Mouse (Mus musculus) embryonic facial prominence, embryonic 13.5 days (tissue): Measurements from ENCODE around the gene Kremen1. TPM values are rescaled to one million over a fixed set of nuclear protein-coding genes. Genes with fewer than 3 reads are reported as not detected.

Experiments
- polyA plus RNA-seq: library from polyadenylated mRNA; unstranded; fragments of >200 nt; fragmentation: Nextera tagmentation; extraction: Ambion mirVana; gene quantifications from 2 replicates; pipeline ENCODE4 v1.2.1, GENCODE M21; 2015

Gene Kremen1
- polyA plus RNA-seq, 1 experiment from 2014 or later, result 25.1 TPM

Other genes with a start within 250 kb of the Kremen1 start
- 0.29 and 0.49 TPM in 2 replicates for gene Rasl10a, start 203.4 kb downstream of the Kremen1 start, polyA plus RNA-seq
- gene Gas2l1, start 196.2 kb downstream of the Kremen1 start, polyA plus RNA-seq, result 25.8 and 30.0 TPM in 2 replicates
- 22.3 and 27.9 TPM in 2 replicates for gene Rhbdd3, start 162.6 kb downstream of the Kremen1 start, polyA plus RNA-seq
- gene Ewsr1, start 162.3 kb downstream of the Kremen1 start, polyA plus RNA-seq, result 859 and 909 TPM in 2 replicates
- 50.4 and 50.8 TPM in 2 replicates for gene Emid1, start 109.3 kb downstream of the Kremen1 start, polyA plus RNA-seq
- gene Znrf3, start 183.3 kb upstream of the Kremen1 start, polyA plus RNA-seq, result 16.2 and 17.6 TPM in 2 replicates